Mouse (Mus musculus) T-helper 1 cell (primary cell): ENCODE measurements around the gene Tead1.

Experiments used
- in situ Hi-C: fragments of 300-600 bp; cut with MboI, MseI; formaldehyde crosslinking; loops from one replicate; pipeline ENCODE4 v1.15.1; 2025; ENCODE audit warnings: high pct_unique_total_duplicates

Tead1 gene

DNA sequence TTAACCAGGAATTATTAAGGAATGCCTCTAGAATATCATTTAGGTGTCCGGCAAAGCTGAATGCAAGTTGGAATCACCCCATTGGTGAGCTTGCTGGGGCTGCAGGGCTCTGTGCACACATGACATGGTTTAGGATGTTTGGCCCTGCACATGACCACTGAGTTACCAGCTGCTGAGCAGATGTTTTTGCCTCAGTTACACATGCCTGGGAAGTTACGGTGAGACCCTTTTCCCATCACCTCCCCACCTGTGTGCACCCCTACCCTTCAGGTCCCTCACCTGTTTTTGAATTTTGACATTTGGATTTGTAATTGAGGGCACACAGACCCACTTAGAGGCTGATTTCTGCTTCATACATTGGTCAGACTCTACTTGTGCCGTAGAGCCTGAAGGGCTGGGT lies 6.9 kb downstream of the Tead1 start:
- in situ Hi-C loops: no loop called here

DNA sequence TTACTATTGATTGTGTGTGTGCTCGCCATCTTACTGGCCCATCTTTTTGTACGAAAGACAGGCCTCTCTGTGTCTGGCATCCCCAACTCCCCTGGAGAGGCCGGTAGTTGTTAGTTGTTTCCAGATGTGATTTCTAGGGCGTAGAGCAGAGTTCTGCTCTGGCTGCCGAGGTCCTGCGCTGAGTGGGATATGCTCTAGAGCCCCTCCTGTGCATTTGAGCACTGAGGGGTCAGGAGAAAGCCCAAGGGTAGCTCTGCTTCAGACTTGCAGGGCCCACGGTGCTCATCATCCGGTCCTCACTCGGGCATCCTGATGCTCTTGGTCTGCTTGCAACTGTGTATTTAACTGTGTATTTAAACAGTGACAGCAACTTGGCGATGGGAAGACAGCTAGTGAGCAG lies 7.5 kb downstream of the Tead1 start:
- in situ Hi-C loops: no loop called here

DNA sequence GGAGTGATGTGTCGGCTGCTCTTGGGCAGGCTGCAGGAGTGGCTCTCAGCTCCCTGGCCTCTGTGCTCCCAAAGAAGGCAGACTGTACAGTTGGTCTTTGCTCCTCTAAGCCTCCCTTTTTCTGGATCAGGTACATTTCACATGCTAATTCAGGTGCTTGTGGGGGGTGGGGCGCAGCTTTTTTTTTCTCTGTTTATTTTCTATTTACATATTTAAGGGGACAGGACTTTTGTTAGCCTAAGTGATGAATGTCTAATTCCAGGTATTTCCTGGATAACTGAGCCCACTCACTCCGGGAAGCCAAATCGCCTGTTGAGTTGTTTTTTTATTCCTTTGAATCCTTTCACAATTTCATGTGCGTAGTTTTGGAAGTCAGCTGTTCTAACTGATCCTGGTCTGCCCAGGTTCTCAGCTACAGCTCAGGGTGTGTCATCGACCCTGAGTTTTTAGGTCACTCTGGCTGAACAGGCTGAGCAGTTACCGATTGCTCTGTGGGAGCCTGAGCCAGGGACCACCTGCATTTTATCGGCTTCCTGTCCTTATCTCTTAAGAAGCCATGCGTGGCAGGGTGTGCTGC lies 9.4 kb downstream of the Tead1 start:
- in situ Hi-C loops: no loop called here

DNA sequence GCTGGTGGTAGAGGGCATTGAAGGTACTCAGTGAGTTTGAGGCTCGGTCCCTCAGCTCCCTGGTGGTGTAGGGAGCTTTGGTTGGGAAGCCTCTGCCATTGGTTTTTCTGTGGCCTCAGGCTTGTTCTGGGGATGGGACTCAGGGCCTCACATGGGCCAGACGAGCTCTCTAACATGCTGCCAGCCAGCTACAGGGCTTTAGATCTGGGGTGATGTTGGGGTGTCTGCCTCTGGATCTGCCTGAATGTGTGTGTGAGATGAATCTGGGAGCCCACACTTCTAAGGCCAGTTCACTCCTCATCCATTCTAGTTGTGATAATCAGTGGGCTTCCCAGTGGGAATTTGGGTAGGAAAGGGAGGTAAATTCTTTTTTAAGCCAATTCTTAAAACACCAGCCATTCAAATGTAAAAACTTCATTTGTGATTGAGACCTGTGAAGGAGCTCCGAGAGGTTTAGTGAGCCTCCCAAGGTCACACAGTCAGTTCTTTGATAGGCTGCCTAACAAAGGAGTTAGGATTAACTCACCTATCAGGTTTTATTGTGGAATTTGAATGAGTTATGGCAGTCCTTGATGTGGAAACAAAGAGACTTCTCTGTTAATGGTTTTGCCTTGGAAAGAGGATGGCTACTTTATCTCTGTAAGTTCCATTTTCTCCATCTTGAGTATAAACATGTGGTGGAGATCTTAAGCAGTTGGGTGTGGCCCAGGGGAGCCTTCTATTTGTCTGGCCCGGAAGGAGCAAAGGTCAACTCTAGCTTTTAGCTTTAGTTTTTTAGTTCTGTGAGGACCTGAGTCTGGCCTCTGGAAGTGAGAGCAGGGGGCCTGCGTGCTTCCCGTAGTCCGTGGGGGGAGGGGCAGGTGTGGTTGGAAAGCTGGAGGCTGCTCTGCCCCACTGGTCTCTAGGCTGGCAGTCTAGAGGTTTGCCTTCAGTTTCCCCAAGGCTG lies 12.0 kb downstream of the Tead1 start:
- in situ Hi-C loops: no loop called here

DNA sequence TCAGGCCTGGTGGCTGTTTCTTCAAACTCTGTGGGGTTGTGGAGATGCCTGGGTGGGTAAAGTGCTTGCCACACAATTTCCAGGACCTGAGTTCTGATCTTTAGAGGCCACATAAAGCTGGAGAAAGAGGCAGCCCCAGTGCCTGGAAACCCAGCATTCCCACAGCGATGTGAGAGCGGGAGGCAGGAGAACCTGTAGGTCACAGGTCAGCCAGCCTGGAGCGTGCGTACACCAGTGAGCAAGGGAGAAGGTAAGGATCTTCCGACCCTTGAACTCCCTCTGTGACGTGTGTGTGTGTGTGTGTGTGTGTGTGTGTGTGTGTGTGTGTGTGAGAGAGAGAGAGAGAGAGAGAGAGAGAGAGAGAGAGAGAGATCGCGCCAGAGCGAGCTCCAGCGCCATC lies 14.4 kb downstream of the Tead1 start:
- in situ Hi-C loops: no loop called here

DNA sequence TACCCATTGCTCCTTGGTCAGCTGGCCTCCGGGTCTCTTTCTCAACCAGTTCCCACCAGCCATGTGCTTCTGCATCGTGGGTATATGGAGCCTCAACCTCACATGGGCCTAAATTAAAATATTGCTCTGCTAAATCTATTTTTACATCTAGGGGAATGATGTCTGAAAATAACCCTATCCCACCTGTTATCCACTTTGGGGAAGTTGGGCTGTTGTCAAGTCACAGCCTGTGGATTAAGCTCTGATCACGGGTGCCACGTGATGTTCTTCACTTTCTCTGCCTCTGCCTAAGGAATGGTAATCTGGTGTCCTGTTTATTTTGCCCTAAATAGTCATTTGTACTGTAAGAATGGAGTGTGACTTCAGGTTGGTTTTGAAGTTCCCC lies 17.7 kb downstream of the Tead1 start:
- in situ Hi-C loops: no loop called here

DNA sequence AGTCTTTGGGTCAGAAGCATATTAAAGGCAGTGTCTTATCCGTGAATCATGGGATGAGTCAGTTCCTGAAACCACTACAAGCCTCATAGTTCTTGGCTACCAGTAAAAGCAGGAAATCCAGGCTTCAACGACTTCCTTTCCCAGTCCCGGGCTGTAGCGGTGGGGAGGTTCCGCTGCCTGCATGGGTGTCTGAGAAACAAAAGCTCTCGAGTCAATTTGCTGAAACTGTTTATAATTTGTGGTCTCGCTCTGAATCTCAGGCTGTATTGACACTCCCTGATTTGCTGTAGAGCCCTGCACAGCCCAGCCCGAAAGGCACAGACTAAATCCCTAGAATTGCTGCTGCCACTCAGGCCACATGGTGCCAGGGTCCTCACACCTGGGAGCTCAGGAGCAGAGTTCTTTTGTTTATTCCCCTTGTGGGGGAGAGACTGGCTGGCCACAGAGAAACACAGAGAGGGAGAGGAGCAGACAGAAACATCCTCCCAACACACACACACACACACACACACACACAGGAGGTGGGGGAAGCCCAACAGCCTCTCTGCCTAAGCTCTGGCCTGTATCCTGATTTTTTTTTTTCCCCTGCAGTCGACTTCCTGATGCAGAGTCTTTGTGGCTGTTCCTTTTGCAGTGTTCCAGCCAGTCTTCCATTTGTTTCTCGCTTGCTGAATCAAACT lies 18.2 kb downstream of the Tead1 start:
- in situ Hi-C loops: no loop called here

DNA sequence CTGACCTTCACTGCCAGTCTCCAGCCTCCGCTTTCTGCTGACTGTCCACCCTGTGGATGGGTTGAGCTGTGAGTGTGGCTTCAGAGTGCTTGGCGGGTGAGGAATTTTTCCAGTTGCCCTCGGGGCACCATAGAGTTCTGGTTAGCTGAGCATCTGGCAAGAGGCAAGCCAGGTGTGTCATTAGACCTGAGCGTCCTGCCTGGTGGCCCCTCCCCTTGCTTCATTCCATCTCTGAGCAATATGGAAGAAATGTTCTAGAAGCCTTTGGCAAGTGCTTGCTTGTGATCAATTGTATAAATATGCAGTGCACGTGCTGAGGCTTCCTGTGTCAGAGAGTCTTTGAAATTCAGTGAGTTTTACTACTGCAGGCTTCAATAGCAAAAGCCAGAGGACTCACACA lies 21.0 kb downstream of the Tead1 start:
- in situ Hi-C loops: no loop called here

DNA sequence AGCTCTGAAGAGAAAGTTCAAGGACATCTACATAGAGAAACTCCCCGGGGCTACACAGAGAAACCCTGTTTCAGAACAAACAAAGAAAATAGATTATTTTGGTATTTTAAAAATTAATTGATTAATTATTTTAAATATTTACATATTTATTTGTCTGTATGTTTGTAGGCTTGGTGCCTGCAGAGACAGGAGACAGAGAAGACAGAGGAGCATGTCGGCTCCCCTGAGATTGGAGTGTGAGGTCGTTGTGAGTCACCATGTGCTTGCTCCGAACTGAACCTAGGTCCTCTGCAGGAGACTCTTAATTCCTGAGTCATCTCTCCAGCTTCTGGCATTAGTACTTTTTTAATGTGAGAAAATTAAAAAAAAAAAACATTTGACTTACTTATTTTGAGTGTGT lies 24.2 kb downstream of the Tead1 start:
- in situ Hi-C loops: no loop called here

DNA sequence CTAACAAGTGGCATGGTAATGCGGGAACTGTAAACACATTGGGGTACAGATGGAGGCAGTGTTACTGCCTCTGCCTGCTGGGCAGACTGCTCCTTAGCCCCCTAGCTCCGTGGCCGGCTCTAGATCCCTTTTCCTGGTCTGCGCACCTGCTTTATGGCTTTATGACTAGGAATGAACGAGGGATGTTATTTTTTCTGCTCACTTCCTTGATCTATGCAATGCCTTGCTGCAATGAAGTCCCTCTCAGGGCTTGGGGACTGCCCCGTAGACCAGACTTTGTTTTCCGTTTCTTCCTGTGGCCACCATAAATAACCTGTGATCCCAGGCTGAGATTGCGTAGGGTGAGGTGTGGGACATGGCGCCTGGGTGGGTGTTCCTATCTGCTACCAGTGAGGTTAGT lies 26.8 kb downstream of the Tead1 start:
- in situ Hi-C loops: no loop called here

DNA sequence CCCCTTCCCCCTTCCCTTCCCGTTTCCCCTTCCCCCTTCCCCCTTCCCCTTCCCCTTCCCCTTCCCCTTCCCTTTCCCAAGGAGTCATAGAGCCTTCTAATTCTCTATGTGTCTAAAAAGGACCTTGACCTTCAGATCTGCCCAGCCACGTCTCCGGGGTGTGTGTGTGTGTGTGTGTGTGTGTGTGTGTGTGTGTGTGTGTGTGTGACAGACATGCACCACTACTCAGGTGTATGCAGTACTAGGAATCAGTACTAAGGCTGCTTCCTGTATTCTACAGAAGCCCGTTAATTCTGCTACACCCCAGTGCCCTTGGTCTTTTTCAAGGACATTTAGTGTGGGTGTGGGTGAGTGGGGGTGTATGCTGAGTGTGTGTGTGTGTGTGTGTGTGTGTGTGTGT lies 27.6 kb downstream of the Tead1 start:
- in situ Hi-C loops: no loop called here

DNA sequence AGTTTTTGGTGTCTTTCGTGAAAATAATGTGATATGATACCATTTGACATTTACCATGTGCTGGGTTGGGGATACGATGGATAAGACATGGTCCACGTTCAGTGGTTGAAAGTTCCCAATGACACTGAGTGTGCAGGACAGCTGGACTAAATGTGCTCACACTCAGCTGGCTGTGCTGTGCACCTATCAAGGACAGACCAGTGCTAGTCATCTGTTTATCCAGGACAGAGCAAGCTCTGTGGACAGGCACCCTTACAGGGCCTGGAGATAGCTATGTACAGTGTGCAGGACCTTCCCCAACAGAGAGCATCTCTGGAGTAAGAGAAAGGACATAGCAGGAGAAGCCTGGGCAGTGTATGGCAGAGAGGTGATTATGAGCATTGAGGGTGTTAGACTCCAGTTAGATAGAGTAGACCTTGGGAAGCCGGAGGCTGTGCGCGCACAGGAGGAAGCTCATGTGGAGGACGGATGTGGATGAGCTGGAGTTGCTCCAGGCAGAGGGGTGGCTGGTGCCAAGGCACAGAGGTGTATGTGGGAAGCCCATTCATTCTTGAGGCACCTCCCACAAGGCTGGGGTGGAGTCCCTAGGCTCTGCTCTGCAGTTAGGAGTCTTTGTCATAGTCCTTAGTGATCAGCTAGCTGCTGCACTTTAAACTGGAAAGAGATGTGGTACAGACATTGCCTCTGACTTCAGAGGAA lies 31.4 kb downstream of the Tead1 start:
- in situ Hi-C loops: no loop called here

DNA sequence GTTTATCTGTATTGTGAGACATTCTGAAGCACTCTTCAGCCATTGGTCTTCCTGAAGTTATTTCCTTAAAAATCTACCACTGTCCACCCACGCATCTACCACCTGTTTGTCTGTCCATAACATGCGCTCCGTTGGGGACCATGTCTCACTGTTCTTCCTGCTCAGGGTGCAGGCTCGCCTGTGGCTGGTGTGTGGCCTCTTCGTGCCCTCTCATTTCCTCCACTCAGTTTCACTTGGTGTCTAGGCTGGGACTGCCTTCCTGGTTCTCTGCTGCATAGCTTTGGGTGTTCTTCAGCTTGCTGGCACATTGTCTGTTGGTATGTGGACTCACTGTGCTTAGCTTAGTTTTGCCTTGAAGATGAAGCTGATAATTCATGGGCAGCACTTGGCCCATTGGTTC lies 32.9 kb downstream of the Tead1 start:
- in situ Hi-C loops: no loop called here

DNA sequence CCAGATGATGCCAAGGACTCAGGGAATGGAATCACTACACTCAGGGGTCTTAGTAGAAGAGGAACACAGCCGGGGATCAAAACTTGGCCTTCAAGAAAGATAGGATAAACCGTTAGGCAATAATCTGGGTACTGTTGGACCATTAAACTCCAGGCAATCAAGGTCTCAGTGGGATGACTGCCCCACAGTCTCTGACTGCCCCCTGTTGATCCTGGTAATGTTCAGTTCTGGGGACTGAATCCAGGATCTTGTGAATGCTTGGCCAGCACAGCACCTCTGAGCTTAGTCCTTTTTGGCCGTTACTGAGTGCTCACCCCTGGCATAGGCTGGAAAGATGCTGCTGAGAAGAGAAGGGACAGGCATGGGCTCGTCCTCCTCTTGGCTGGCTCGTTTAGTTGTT lies 34.4 kb downstream of the Tead1 start:
- in situ Hi-C loops: no loop called here

DNA sequence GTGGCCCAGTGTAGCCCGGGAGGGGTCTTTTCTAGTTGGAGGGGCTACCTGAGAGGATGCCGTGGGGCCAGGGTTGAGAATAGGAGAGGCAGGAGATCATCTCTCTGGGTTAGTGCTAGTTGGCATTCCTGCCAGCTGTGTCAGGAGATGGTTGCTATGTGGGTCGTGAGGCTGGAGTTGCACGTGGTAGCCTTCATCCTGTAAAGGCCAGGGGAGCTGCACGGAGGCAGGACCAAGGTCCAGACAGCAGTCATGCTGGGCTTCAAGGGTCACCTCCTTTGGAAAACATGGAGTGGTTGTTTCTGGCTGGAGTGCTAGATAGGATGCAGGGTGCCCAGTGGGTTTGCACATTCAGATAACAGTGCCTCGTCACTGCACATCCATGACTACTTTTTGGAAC lies 35.7 kb downstream of the Tead1 start:
- in situ Hi-C loops: no loop called here

DNA sequence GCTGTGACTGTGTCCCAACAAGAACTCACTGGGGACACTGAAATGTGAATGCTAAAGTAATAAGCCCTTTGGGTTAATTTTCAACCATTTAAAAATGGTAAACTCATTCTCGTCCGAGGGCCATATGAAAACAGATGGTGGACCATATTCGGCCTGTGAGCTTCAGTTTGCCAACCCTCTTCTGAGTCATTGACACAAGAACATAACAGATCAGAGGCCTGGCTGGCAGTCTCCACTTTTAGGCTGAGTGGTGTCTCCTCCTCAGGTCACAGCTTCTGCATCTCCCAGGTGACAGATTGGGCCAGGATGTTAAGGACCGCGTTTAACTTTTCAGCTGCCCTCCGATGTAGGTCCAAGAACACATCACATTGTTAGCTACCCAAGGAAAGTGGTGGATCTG lies 37.6 kb downstream of the Tead1 start:
- in situ Hi-C loops: no loop called here

DNA sequence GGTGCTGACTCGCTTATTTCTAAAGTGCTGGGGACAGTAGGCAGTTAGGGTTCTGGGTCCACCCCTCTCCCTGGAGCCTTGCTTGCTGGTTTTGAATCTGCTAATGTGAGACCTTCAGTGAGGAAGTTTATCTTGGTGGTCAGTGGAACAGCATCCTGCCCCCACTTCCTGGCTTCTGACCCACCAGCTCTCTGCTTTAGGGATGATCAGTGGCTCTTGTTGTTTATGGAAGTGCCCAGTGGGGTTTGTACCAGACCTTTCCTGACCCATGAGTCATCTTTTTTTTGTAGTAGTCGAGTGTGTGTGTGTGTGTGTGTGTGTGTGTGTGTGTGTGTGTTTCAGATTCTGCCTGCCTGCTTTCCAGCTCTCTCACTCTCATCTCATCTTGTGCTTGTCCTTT lies 38.6 kb downstream of the Tead1 start:
- in situ Hi-C loops: no loop called here

DNA sequence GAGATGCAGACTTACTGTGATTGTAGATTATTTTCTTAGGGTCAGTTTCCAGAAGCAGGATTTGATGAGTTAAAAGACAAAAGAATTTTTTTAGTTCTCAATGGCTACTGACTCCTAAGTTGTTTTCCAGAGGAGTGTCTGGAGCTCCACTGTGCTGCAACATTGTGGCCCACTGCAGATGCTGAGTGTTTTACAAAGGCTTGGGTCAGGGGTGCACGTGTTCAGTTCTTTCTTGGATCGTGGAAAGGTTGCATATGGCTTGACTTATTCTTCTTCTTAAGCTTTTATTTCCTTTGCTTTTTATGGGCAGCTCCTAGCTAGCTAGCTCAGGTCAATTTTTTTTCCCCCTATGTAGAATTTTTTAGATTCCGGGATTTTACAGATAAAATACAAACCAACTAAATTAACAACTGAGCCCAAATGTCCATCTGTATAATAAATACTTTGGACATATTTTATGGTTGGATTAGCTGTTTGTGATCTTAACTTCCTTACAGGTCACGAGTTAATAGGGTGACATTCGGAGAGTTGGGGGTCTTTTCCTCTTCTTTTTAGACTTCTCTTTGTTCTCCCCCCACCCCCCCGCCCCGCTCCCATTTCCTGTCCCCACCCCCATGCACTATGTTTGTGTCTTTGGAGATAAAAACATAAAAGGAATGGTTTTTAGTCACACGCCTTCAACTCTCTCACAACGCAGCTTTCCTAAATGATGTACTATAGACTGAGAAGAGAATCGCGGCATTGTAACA lies 40.5 kb downstream of the Tead1 start:
- in situ Hi-C loops: no loop called here

DNA sequence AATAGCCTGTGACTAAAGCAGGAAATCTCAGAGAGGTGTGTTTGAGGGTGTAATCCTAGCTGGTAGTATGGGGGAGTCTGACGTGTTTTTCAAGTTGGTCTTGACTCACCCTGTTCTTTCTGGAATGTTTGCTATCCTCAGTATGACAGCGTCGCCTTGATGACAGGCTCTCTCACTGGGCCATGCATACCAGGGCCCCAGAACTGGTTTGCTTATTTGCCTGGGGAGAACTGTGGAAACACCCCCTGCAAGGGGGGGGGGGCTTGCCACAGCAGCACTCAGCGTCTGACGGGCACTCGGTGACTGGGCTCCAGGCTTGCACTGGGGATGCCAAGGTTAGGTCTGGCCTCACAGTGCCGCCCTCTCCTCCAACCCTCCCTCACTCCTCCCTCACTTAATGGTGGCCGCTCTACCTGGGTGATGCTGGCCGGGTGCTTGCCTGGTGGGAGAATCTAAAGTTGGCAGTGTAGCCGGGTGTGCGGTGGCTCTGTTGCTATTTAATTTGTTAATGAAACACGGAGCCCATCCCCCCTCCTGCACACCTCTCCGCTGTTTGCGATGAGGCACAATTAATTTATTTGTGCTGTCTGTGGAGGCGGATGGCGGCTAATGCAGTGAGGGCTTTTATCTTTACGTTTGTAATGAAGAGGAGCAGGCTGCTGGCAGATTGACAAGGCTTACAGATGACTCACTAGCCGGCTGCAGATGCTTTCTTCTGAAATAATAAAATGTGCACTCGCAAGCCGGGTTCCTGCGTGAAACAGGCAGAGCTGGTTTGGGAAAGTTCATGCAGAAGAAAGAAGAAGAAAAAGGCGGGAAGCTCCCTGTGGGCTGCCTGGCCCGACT lies 41.2 kb downstream of the Tead1 start:
- in situ Hi-C loops: no loop called here

DNA sequence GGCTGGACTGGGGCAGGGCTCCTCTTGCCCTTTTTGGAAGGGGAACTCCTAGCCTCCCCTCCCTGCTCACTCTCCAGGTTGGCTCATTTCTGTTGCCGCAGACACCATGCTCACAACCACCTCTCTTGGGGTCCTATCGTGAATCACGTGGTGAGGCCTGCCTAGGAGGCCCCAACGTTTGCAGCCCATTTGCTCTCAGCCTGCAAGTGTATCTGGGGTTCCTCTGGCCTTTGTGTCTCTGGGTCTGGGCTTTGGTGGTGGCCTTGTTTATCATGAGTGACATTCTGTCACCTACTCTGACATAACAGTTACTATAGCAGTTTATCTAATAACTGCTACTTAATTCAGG lies 41.8 kb downstream of the Tead1 start:
- in situ Hi-C loops: no loop called here

DNA sequence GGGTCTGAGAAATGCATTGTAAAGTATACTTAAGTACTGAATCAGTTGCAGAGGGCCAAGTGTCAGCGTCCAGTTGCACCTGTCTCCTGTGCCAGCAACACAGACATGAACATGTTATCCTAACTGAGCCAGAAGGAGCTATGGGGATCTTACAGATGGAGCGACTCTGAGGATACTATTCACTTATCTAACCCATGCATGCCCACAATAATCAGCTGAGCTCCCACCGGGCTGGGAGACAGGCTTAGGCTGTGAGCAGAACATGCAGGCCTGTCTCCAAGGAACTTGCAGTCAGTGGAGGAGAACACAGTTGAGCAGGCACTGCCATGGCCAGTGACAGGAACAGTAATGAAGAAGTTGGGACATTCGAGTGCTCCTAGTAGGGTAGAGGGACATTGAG lies 42.7 kb downstream of the Tead1 start:
- in situ Hi-C loops: no loop called here
